Mouse (Mus musculus) stomach, postnatal 0 days (tissue): ENCODE results near the gene Cul7.

ENCODE experiments used
- CTCF ChIP-seq: IDR thresholded peaks from 2 replicates; pipeline ENCODE4 v1.5.1; 2016; ENCODE audit warnings: antibody characterized with exemption, low read depth, mild to moderate bottlenecking, moderate library complexity
- EP300 ChIP-seq: optimal IDR thresholded peaks from 2 replicates; pipeline ENCODE3; 2016; ENCODE audit warnings: antibody characterized with exemption

DNA sequence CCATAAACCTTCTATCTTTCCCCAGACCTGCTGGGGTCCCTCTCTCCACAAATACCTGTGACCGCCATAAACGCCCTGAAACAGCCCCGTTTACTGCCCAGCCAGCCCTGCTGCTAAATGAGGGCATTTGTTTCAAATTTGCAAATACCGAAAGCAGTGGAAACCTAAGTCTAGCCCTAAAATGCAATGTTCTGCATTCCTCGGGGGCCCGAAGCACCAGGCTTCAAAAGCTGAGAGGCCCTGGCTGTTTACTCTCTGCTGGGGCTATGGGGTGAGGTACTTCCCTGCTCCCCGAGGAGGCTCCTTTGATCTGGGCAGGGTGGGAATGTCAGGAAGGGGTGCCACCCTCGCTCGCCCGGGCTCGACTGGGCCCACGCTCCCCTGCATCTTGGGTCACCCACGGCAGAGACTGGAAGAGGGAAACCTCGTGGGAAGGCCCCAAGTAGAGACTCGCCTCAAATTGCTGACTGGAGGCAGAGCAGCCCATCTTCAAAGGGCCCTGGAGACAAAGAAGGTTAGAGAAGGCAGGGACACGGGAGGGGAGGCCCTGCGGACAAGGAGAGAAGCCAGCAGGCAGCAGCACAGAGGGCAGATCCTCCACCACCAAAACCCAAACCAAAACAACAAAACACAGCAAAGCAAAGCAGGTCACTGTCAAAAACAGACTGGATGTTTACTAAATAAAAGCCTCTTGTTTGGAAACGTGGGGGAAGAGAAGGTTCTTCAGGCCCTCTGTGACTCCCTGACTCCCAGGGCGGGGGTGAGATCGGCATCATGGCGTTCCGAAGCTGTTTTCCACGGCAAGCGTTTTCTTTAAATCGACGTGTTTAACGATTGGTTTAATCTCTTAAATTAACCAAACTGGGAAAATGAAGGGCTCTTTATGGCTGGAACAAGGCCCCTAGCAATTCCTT lies 31.1 kb upstream of the Cul7 start:
- TF ChIP-seq CTCF (no peak), EP300 (no peak)
